In the genomic region with DNA sequence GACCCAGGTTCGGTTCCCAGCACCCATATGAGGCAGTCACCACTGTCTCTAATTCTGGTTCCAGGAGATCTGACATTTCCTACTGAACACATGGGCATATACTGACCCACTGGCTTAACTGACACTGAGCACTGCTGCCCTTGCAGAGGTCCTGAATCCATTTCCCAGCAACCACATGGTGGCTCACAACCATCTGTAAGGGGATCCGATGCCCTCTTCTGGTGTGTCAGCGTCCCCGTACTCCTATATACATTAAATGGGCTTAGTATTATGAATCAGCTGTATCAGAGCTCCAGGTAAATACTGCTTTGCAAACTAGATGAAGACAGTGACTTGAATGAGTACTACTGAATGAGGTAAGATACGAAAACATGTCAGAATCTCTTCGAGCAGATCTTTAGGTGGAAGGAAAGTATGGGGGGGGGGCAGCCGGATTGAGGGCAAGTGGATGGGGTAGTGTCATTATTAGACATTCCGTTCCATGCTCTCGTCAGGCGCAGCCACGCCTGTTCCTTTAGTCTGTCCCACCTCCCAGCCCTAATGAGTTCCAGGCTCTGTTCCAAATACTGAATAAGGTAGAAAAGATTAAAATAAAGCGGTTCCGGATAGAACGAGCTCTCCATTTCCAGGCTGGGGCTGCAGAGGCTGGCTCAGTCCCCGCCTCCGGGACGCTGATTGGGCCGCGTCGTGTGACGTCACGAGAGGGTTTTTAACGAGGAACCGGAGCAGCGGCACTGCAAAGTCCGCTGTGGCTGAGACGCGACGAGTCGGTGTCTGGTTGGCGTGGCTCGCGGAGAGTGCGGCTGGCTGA, we compare ENCODE assay signal across 1 mouse cellular context.
TF ChIP-seq lines count a peak whose summit lies in the region.

A gene (plus strand): TSS at position 717 of the 811 bp plus-strand sequence.

TF ChIP-seq in CH12.LX, 34 proteins besides CTCF, POLR2A, EP300 and RAD21 (continued from another document):
- TF ChIP-seq SMC3 (IDR thresholded peaks at IDR 0.05; ENCODE audit: low read depth, low read length) (0 out of 2 replicates have a peak, but pooled peaks have one; percentile 19), MXI1 (IDR thresholded peaks at IDR 0.05; ENCODE audit: low read depth, low read length) (0 out of 2 replicates have a peak, but pooled peaks have one; percentile 5), CHD1 (IDR thresholded peaks at IDR 0.05; ENCODE audit: low read depth, low read length) (no peak), TCF12 (IDR thresholded peaks at IDR 0.05; ENCODE audit: low read depth, low read length) (peak; percentile 91), POLR2AphosphoS2 (IDR thresholded peaks at IDR 0.05; ENCODE audit: low read depth, low read length) (peak; percentile 90; the same call in 1 of the 2 replicates)
